Mouse (Mus musculus): ENCODE measurements at regions not wholly inside any gene's neighbourhood (a gene's known extent, or its start where the extent isn't known, plus 50 kb on each side); places are given as distances from the start of the nearest gene placed in this dataset.

GRCm38 (mm10) chr12:112308016-112308415 is 162.0 kb downstream of the Kif26a start:
- TF ChIP-seq CHD2 (IDR thresholded peaks at IDR 0.05; ENCODE audit: low read depth, low read length) (no peak), MAFK (IDR thresholded peaks at IDR 0.05; ENCODE audit: insufficient read depth, low read depth, low read length) (no peak), ZNF384 (IDR thresholded peaks at IDR 0.05; ENCODE audit: low read depth, low read length) (no peak), HCFC1 (IDR thresholded peaks at IDR 0.05; ENCODE audit: borderline replicate concordance, insufficient read depth, low read length) (no peak)

Data from ES-E14 (cell line).